Mouse (Mus musculus) C2C12 (cell line): ENCODE results near the gene Map3k6.

Source experiments
- CTCF ChIP-seq: IDR thresholded peaks from one replicate; pipeline ENCODE4 v1.5.1; 2011; ENCODE audit not compliant: control insufficient read depth, insufficient read depth, insufficient read length
- MAX ChIP-seq: IDR thresholded peaks from one replicate; pipeline ENCODE4 v1.6.1; 2011; ENCODE audit warnings: mild to moderate bottlenecking, control low read depth
- MYOD1 ChIP-seq: IDR thresholded peaks from one replicate; pipeline ENCODE4 v1.6.1; 2011; ENCODE audit warnings: low read depth; ENCODE audit not compliant: control insufficient read depth, insufficient read length
- USF1 ChIP-seq: IDR thresholded peaks from one replicate; pipeline ENCODE4 v1.6.1; 2011; ENCODE audit warnings: low read depth, mild to moderate bottlenecking, control low read depth, moderate library complexity

- TF ChIP-seq USF1: no peak
- TF ChIP-seq CTCF: no peak
- no peak for TF ChIP-seq MAX
- TF ChIP-seq MYOD1: no peak
These were observed 41.4 kb downstream of the Map3k6 start for GRCm38 (mm10) chr4:133281951-133282481.
